Mouse (Mus musculus): Measurements from ENCODE around the gene Celf5.

The Celf5 gene

DNA sequence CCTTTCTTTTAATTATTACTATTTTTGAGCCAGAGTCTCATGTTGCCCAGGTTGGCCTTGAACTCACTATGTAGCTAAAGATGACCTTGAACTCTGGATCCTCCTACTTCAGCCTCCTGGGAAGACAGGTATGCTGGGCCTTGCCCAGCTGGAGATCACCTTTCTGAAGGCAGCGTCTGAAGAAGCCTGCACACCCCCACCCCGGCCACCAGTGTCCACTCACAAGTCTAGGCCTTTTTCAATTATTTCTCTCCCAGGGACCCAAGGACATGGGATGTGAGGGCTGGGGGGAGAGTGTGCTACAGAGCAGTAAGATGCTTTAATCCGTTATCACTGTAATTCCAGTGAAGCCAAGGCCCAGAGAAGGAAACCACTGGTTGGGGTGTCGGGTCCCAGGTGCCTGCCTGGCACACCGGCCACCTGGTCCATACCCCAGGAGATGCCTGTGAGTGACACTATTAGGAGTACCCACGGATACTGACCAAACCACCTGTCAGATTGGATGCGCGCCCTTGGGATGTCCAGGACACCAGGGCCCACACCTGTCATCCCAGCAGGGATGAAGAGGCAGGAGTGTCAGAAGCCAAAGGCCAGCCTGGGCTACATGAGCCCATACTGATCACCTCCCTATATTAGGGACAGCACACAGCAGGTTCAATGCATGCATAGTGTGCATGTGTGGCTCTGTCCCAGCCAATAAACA lies 54.6 kb downstream of the Celf5 start:
- no peak for DNase-seq (ENCODE audit: low read depth, low spot score)

DNA sequence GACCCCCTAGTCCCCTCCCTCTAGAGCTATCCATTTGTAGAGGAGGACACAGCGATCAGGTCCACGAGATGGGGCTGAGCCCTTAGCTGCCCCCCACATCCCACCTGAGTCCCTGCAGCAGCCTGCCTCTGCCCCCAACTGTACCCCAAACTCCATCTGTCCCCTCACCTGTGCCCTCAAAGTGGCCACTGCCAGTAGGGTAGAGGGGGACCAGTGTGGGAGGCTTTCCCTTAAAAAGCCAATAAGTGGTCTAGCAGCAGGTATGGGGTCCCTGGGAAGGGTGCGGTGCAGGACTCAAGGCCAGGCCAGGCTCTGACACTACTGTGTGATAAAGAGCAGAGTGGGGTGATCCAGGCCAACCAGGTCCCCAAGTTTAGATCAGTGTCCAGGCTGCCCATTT lies 55.2 kb downstream of the Celf5 start:
- no peak for DNase-seq (ENCODE audit: low read depth, low spot score)

DNA sequence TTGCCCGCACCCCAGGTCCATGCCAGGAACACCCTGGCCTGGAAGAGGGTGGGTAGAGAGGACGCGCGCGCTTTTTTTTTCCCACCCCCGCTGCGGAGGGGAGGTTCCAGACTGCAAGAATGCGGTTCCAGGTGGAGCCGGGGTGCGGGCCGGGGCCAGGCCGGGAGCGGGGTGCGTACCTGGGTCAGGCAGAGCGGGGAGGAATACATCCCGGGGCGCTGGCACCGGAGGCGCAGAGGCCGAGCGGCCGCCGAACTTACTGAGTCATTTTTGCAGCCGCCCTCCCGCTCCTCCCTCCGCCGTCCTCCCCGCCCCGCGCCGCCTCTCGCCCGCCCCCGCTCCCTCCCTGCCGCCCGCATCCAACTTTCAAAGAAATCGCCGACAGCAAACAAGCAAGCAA lies 55.6 kb downstream of the Celf5 start:
- no peak for DNase-seq (ENCODE audit: low read depth, low spot score)

DNA sequence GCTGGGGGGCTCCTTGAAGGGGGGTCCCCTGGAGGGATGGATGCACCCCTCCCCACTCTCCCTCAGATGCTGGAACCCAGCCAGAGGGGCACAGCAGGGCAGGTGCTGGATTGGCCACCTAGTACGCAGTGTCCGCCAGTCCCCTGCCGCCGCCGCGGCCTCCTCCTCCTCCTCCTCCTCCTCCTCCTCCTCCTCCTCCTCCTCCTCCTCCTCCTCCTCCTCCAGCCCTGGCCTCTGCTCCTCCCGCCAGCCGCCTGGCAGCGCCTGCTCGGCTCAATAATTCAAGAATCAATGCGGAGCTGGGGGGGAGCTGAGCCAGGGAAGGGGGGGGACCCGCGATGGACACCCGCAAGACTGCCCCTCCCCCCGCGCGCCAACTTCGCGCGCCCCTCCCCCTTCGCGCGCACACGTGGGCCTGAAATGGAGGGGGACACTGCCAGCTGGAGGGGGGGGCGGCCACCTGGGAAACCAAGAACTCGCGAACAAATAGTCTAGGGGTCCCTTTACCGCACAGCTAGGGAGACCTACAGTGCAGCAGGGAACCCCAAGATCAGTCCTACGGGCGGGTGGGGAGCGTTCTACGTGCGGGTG lies 56.3 kb downstream of the Celf5 start:
- no peak for DNase-seq (ENCODE audit: low read depth, low spot score)

DNA sequence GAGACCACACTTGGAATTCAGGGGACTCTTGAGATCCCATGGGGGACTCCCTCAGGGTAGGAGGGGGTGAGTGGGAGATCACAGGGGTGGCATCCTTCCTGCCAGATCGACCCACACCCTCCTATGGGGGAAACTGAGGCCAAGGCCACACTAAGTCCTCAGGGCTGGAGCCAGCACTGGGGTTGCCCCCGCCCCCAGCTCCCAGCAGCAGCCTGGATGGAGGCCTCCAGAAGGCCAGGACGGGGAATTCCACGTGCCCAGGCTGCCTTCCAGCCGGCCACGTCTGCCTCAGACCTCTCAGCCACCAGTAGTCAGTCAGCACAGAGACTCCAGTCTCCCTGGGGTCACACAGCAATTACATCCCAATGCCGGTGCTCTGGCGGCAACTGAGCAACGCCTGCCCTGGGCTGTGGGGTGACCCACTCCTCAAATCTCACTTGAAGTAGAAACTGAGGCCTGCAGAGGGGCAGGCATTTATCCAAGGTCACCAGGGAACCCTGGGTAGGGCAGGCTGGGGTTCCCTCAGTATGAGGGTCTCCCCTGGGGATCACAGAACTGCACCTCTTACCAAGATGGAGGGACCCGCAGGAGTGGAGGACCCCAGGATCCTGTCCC lies 57.2 kb downstream of the Celf5 start:
- DNase-seq (ENCODE audit: low read depth, low spot score), result no peak

DNA sequence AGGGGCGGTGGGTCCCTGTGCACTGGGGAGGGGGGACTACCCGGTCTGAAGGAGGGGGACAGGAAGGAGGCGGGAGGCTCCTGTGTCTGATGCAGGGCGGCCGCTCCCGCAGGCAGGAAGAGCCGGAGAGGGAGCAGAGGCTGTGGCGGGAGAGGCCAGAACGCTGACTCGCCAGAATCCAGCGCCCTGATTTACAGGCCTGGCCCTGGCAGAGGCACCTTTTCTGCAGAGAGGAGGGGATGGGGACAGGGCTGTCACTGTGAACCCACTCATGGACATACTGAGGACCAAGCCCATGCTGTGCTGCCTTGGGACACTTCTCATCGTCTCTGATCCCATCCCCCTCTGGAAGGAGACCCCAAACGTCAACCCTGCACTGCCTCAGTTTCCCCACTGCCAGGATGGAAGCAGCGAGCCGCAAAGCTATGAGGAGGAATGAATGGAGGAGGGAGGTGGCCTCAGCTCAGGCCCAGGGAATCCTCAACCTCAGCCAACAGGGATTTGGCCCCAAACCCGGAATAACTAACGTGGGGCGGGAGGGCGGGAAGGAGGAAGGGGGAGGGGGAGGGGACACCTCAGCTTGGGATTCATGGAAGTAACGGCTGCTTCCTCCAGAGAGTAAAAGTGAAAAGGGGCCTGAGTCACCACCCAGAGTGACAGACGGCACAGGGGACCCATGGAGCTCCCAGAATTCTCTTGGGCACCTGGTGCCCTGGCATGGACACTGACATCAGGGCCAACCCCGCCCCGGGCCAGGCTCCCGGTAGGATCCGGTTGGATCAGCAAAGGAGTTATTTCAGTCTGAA lies 58.1 kb downstream of the Celf5 start:
- no peak for DNase-seq (ENCODE audit: low read depth, low spot score)

DNA sequence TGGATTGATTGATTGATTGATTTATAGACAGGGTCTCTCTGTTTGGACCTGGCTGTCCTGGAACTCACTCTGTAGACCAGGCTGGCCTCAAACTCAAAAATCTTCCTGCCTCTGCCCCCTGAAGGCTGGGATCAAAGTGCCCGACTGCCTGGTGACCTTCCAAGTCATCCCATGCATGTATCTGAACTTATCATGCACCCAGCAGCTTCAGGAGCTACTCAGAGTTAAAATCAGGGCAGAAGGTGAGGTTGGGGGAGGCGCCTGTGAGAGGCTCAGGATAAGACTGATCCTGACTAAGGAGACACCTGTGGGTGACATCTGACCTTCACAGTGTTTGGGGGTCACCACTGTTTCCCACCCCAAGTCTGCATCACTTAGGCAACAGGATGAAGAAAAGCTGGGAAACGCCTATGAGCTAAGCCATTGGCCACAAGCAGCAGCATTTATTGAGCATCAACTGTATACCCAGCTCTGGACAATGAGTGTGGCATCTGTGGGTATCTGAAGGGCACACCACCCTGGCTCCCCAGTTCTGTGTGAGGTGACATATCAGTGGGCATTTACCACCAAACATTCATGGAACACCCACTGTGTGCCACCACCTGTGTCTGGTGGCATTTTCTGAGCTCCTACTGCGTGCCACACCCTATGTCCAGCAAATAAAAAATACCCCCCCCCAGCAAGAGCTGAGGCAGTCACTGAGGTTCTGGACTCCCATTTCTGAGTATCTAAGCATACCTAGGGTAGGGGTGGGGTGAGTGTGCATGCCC lies 58.8 kb downstream of the Celf5 start:
- no peak for DNase-seq (ENCODE audit: low read depth, low spot score)

DNA sequence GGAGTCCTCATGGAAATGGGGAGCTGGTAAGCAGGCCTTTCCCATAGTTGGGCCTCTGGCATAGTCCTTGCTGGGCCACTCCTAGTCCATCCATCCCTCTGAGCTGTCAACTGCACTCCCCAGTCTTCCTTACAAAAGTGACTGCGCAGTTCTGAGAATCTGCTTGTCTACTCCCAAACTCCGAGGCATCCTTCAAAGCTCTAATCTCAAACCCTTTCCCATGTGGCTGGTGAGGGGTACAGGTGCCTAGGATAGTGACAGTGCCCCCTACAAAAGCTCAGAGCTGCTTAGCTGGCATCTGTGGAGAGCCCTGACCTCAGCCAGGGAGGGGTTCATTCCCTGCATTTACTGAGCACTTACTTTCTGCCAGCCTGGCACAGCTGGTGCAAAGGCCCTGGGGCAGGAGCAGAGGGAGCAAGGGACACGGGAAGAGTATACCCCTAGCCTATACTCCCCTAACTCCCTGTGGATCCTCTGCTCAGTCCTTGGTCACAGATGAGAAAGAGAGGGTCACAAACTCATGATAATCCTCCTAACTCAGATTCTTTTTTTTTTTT lies 59.8 kb downstream of the Celf5 start:
- DNase-seq (ENCODE audit: low read depth, low spot score), result no peak

DNA sequence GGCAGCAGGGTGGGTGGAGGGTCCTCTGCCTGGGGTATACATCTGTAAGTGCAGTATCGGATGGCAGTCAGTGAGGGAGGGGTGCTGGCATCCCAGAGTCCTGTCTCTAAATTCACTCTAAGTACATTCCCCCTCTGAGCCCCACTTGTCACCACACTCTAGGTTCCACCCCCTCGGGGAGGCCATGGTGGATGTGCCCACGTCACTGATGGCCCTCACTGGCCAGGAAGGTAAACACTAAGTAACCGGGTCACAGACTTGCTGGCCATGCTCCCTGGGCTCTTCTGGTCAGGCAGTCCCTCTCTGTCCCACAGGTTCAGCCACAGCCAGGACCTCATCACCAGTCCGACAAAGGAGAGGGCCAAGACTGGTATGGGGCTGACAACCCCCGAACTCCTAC lies 60.3 kb downstream of the Celf5 start:
- no peak for DNase-seq (ENCODE audit: low read depth, low spot score)

DNA sequence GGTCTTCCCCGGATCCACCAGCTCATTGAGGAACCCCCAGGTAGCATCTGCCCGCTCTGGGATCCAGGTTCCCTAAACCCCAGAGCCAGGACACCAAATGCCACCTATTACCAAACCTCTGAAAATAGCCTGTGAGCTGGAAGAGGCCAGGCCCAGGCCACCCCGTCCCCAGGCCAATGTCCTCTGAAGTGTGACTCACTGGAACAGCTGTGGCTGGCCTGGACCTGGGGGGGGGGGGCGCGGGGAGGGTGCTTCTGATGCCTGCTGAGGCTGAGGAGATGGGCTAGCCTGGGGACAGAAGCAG lies 60.8 kb downstream of the Celf5 start:
- no peak for DNase-seq (ENCODE audit: low read depth, low spot score)

DNA sequence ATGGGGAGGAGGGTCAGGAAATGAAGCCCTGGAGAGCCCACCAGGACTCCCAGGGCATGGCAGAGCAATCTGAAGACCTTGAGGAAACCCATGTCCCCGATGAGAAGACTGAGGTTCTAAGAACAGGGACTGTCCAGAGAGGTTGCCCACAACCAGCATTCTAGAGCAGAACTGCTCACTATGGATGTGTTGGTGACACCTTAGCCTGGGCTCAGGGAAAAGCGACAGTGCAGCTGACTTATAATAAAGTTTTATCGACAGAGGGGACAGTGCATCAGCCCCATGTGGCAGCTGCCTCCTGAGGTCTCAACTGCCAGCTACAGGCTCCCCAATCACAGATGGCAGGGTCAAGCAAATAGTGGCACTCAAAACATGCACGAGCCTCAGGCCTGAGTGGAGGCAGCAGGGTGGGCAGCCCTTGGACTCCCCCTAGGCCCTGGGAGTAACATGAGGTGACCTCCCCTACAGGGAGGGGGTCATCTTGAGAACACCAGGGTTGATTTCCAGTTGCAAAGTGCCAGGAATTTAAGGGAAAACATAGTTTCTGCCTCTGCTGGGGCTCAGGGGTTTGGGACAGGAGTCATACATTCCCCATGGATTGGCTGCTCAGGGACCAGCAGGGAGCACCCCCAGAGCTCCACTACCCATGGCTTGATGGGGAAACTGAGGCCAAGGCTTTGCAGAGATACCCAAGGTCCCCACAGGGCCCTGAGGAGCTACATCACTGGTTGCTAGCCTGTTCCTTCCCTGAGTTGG lies 61.3 kb downstream of the Celf5 start:
- no peak for DNase-seq (ENCODE audit: low read depth, low spot score)

DNA sequence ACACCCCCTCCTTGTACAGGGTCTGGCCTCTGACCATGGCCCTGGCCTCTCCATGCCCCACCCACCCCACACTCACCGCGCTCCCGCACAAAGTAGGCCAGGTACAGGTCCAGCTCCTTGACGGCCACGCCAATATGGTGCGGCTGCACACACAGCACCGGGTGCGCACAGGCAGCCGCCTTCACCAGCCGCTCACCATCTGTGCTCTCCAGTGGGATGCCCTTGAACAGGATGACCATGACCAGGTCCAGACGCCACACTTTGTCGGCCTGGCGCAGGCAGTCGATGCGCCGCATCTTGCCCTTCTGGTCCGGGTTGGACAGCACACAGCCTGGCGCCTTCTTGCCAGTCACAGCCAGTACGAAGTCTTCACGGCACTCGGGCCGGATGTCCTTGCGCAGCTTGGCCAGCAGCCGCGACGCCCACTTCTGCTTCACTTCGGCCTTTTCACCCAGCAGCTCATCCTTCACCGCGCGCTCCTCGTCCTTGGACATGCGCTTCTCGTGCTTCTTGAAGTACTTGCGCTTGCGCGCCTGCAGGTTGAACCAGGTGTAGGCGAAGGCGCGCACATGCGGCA lies 62.2 kb downstream of the Celf5 start:
- no peak for DNase-seq (ENCODE audit: low read depth, low spot score)

DNA sequence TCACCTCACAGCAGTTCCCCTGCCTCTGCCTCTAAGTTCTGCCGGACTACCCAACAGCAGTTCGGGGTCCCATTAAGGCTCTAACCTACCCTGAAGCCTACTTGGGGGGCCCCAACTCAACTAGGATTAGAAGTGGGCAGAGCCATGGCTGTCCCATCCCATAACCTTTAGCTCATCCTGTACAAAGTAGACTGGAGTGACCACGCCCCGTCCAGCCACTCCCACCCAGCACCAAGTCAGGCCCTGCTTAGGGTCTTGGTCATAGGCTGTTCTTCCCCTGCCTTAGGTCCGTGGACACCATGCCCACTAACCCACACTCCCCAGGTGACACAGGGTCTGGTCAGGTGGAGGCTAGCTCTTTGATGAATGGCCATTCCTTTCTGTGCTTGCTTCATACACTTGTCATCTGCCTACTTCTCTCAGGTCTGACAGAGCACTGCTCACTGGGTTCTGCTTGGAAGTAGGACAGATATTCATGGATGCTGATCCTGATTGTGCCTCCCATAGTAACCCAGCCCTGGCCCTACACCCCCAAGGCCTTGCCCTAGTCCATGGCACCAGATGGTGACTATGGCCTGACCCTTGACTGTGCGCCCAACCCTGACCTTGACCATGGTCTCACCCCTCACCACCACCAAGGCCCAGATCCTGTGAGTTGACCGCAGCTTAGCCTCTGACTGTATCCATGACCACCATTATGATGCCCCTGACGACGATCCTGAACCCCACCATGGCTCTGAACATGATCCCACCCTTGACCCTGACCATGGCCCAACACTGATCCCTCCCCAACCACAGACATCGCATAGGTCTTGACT lies 63.2 kb downstream of the Celf5 start:
- DNase-seq (ENCODE audit: low read depth, low spot score), result no peak

DNA sequence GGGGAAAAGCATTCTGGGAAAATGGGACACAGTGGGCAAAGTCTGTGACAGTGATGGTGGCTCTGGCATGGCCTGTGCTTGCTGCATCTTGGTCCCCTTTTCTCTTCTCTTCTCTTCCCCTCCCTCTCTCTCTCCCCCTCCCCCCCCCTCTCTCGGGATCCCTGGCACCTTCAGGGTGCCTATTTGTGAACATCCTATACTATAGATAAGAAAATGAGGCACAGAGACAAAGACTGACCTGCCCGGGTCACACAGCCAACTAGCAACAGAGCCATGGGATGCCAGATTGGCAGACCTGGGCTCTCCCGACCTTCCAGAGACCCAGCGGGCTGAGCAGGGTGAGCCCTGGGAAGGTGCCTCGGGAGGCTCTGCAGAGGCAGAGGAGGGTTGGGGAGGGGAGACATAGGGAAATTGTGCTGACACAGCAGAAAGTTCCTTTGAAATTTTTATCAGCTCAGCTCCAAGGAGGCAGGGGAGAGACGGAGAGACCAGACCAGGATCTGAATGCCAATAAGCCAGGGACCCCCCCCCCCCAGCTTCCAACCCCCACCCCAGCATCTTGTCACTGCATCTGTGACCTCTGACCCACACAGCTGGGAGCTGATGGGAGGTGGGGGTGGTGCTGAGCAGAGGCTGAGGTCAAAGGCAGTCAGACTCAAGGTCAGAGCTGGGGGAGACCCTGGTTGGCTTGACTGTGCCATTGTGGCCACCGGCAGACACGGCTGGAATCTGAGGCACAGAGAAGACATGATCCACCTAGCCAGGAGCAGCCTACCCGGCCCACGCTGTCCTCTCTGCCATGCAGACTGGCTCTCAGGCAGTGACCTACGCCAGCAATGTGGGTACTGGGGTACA lies 64.1 kb downstream of the Celf5 start:
- no peak for DNase-seq (ENCODE audit: low read depth, low spot score)

DNA sequence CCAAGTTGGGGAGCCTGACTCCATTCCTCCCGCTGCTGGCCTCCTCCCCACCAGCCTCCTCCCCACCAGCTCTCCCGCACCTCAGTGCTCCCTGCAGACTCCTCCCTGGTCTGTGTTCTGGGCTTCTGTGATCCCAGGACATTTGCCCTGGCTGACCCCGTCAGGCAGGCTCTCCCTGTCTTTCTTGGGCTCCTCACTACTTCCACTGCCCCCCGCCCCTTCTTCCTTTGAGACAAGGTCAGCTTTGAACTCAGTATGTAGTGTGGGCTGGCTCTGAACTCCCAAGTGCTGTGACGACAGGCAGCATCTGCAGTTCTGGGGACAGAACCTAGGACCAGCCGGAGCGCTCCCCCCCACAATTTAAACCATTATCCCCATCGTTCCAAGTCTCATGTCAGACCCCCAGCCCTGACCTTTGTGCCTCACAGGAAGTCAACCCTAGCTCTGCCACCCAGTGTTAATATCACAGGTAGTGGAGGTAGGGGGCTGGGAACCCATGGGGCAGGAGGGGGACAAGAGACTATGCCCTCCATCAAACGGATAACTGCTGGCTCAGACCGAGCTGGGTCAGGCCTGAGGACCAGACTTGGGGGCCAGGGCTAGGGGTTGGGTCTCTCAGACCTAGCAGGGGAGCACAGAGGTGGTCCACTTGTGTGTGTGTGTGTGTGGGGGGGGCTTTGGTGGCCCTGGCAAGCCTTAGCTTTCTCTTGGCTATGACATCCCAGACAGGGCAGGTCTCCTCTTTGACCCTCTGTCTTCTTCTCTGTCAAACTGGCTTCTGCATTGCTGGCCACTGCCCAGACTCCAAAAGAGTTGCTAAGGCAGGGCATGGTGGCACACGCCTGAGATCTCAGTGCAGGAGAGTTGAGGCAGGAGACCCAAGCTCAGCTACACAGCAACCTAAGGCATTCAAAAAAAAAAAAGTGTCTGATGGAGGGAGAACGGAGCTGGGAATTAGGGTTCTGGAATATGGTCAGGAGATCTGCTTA lies 65.0 kb downstream of the Celf5 start:
- no peak for DNase-seq (ENCODE audit: low read depth, low spot score)

DNA sequence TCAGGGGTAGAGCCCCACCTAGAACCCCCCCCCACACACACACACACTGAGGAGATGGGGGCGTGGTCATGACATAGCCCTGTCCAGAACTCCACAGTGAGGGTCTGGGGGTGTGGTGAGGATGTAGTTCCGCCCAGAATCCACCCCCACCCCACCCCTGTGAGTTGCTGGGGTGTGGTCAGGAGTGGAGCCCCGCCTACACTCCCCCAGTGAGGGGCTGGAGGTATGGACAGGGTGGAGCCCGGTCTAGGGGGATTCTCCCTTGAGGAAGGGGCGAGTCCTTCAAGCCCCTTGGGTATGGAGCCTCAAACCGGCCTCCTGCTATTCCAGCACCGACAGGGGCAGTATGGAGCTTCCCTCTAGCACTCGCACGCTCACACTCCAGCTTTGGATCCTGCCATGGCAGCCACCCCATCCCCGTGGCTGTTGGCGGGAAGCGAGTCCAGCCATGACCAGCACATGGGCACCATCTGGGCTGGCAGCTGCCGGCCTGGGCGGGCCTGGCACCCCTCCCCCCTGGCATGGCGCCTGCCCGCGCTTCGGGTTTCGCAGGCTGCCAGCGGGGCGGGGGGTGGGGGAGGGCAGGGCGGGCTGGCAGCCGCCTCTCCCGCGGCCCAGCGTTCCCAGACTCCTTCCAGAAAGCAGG lies 65.8 kb downstream of the Celf5 start:
- DNase-seq (ENCODE audit: low read depth, low spot score), result peak; percentile 59
